Mouse (Mus musculus): ENCODE results near the gene Klhl8. TPM values are rescaled to one million over a fixed set of nuclear protein-coding genes. Genes with fewer than 3 reads are reported as not detected.

Klhl8 gene
- total RNA-seq, 1 experiment from 2014 or later = 2.1 TPM

DNA sequence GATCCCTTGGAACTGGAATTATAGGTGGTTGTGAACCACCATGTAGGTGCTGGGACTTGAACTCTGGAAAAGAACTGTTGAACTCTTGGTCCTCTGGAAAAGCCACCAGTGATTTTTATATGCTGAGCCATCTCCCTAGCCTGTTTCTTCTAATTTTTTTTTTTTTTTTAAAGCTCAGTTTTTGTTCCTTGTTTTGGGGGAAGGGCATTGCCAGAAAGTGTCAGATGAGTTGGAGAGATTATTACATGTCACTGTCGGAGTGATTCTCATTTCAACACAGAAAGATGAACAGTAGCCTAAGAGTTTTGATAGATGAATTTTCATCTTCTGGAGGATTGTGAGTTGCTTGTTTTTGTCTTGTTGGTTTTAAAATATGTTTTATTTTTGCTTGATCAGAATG, 91.4 kb downstream of the Klhl8 start:
- ATAC-seq (ENCODE audit: extremely low read depth, insufficient number of reproducible peaks, low FRiP score, poor library complexity, severe bottlenecking) = no peak

DNA sequence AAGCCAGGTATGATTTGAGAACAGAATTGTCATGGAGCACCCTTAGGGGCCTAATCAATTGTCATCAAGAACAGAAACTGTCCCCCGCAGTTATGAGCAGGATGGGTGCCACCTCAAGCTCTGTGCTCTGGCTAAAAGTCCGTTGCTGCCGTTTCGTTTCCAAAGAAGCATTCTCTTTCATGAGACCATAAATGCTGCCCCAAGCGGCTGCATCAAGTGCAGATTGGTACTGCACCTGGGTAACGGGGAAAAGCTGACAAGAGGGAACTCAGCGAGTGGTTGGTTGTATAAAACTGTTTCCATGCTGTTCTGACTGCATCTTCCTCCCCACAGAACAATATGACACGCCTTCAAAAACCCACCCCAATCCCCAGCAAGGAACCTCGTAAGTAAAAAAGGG, 92.5 kb downstream of the Klhl8 start:
- no peak for ATAC-seq (ENCODE audit: extremely low read depth, insufficient number of reproducible peaks, low FRiP score, poor library complexity, severe bottlenecking)

DNA sequence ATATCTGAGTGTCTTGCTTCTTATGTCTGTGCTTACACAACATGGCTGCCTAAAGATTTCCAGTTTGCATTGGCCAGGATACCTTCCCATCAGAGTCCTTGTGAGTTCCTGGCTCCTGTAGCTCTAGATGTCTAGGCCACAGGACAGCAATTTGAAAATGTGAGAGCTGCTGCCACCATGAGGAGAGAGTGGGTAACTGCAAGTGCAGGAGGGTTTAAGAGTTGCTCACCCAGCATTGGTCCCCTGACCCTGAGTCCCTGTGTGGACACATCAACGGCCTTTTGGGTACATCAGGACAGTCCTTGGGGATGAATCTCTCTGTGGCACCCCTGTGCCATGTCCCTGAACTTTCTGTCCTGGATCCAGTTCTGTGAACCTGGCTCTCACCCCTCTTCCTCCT, 93.3 kb downstream of the Klhl8 start:
- ATAC-seq (ENCODE audit: extremely low read depth, insufficient number of reproducible peaks, low FRiP score, poor library complexity, severe bottlenecking) = peak; percentile 84

DNA sequence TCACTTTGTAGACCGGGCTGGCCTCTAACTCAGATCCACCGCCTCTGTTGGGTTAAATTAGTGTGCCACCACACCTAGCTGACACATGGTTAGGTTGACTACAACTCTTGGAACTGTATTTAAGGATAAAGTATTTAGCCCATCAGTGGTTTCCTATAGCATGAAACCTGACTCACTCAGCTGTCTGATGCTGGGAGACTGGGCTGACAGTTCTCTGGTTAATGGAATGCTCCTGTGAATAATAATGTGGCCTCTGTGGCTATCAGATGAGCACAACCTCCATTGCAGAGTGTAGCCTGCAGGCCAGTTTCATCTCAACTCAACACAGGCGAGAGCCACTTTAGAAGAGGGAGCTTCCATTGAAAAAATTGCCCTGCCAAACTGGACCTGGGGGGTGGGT, 94.3 kb downstream of the Klhl8 start:
- no peak for ATAC-seq (ENCODE audit: extremely low read depth, insufficient number of reproducible peaks, low FRiP score, poor library complexity, severe bottlenecking)

DNA sequence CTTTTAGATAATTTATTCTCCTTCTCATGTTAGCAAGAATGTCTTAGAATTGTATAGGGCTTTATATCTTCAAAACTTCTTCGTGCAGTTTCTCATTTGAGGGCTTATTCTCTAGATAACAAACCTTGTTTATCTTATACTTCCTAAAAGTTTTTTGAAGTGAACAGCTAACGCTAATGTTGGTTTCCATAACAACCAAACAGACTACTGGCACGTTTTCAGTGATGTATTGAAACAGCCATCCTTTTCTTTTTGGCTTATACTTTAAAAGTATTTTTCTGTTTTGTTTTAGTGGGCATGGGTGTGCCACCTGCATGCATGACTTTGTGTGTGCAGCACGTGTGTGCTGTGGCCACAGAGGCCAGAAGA, 95.8 kb downstream of the Klhl8 start:
- no peak for ATAC-seq (ENCODE audit: extremely low read depth, insufficient number of reproducible peaks, low FRiP score, poor library complexity, severe bottlenecking)

DNA sequence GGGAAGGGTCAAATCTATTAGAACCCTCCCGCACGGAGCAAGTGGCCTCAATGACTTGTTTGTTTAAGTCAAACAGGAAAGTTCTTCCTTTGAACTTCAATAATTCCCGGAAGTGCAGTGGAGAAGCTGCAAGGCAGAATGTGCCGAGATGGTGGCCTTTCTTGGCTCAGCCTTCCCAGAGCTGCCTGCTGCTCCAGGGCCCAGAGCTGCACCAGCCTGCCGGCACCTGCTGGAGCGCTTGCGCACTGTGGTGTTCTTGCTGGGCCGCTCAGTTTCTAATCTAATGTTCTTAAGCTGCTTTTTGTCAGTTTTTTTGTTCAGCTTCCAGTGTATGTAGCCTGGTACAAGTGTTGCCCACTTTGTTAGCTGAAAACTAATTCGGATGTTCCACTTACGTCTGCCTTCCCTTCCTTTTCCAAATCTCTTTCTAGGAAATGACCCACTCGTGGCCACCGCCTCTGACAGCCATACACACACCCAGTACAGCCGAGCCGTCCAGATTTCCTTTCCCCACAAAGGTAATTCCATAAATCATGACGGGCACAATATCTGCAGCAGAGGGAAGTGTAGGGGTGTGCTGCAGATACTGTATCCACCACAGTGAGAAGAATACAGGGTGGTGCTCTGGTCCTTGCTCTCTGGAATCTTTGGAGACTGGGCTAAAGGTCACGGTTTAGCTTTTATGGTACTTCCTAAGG, 96.4 kb downstream of the Klhl8 start:
- ATAC-seq (ENCODE audit: extremely low read depth, insufficient number of reproducible peaks, low FRiP score, poor library complexity, severe bottlenecking) = no peak

DNA sequence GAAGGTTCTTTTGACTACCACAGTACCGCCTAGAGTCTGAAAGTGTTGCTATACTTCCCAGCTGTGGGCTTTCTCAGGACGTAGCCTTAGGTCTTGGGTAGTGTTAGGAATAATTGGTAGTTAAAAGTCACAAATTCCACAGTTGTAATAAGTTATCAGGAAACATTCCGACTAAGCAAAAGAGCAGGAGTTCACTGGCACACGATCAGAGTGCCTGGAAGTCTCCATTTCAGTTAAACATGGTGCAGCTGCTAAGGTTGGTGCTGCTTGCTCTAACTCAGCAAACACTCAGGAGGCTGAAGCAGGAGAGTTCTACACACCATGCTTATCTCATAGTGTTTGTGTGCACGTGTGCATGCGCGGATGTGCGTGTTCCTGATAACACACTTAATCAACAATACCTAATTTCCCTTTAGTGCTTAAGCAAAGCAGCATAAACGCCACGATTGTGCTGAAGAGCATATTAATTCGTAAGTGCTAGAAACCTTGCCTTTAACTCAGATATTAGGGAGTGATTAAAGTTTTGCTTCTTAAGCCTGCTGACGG, 97.0 kb downstream of the Klhl8 start:
- no peak for ATAC-seq (ENCODE audit: extremely low read depth, insufficient number of reproducible peaks, low FRiP score, poor library complexity, severe bottlenecking)

DNA sequence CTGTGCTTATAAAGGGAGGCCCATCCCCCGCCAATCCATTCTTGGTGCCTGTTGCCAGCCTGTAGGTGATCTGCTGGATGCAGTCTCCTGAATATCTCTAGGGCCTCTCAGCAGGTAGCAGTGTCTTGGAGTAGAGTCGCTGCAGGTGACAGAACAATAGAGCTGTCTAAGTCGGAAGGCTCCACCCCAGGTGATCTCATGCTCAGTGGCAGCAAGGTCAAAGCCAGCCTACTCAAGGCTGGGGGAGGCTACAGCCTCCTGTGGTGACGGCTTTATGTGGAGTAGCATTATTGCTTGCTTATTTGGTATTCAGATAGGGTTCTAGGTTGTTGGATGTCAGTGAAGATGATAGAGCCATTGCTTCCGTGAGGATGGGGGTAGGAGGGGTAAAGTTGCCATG, 97.8 kb downstream of the Klhl8 start:
- no peak for ATAC-seq (ENCODE audit: extremely low read depth, insufficient number of reproducible peaks, low FRiP score, poor library complexity, severe bottlenecking)

Other genes with a start within 250 kb of the Klhl8 start
- gene Aff1, start 218.9 kb downstream of the Klhl8 start, total RNA-seq (2017) = 76.4 and 76.9 TPM in 2 replicates
- gene Hsd17b13, start 66.2 kb upstream of the Klhl8 start, total RNA-seq (2017) = 0.35 and 0.74 TPM in 2 replicates
- gene Hsd17b11, start 110.7 kb upstream of the Klhl8 start, total RNA-seq (2017) = 90.4 and 105 TPM in 2 replicates
- gene Nudt9, start 135.0 kb upstream of the Klhl8 start, total RNA-seq (2017) = 29.7 and 32.3 TPM in 2 replicates
- not detected in 2 replicates for gene Gm17660, start 166.3 kb upstream of the Klhl8 start, total RNA-seq (2017)
- 0.61 TPM in 1 of 2 replicates, not detected in the other for gene Sparcl1, start 202.5 kb upstream of the Klhl8 start, total RNA-seq (2017)